Mouse (Mus musculus) lung, embryonic 14.5 days (tissue): ENCODE measurements around the gene Calr4. TPM values are rescaled to one million over a fixed set of nuclear protein-coding genes. Genes with fewer than 3 reads are reported as not detected.

Experiments
- ATAC-seq: fragments of 200-750 bp; cut with Nextera tagmentation; 2 replicates; pipeline ENCODE4 v1.8.0; 2017; ENCODE audit warnings: mild to moderate bottlenecking, moderate TSS enrichment, moderate library complexity; ENCODE audit not compliant: insufficient read depth
- DNase-seq: peaks from one replicate; pipeline ENCODE4 v3.0.0-alpha.2; 2015
- H3K27ac ChIP-seq: fragments of 300-500 bp; sonication (generic); 2 replicates; pipeline ENCODE4 v1.5.1; 2014; ENCODE audit warnings: low read depth, mild to moderate bottlenecking, moderate library complexity
- H3K27me3 ChIP-seq: fragments of 300-500 bp; sonication (generic); 2 replicates; pipeline ENCODE4 v1.6.1; 2014; ENCODE audit warnings: low read length, control low read depth; ENCODE audit not compliant: insufficient read depth
- H3K36me3 ChIP-seq: fragments of 300-500 bp; sonication (generic); 2 replicates; pipeline ENCODE4 v1.6.1; 2014; ENCODE audit warnings: control low read depth; ENCODE audit not compliant: insufficient read depth
- H3K4me1 ChIP-seq: fragments of 300-500 bp; sonication (generic); 2 replicates; pipeline ENCODE4 v1.6.1; 2014; ENCODE audit warnings: antibody characterized with exemption, control low read depth; ENCODE audit not compliant: insufficient read depth
- H3K4me2 ChIP-seq: fragments of 300-500 bp; sonication (generic); 2 replicates; pipeline ENCODE4 v1.6.1; 2014; ENCODE audit warnings: mild to moderate bottlenecking
- H3K4me3 ChIP-seq: fragments of 300-500 bp; sonication (generic); 2 replicates; pipeline ENCODE4 v1.5.1; 2014; ENCODE audit warnings: low read depth, low read length
- H3K9ac ChIP-seq: fragments of 300-500 bp; sonication (generic); 2 replicates; pipeline ENCODE4 v1.6.1; 2014
- H3K9me3 ChIP-seq: fragments of 300-500 bp; sonication (generic); 2 replicates; pipeline ENCODE4 v1.6.1; 2016; ENCODE audit warnings: low read depth, low read length, control low read depth
- CTCF ChIP-seq: IDR thresholded peaks from 2 replicates; pipeline ENCODE4 v1.5.1; 2016; ENCODE audit warnings: antibody characterized with exemption, low read depth
- WGBS: fragments of 180-500 bp; shearing (Covaris S2); extraction: QIAGEN DNeasy Blood & Tissue Kit; methylation state at CpG from one replicate; pipeline ENCODE4 v1.1.7; 2014; 5-methylcytosine and 5-hydroxymethylcytosine counted together
- polyA plus RNA-seq: library from polyadenylated mRNA; unstranded; fragments of >200 nt; fragmentation: Nextera tagmentation; extraction: Ambion mirVana; gene quantifications from 2 replicates; pipeline ENCODE4 v1.2.1, GENCODE M21; 2014

Calr4 gene
- polyA plus RNA-seq, 1 experiment from 2014 or later, result not detected

DNA sequence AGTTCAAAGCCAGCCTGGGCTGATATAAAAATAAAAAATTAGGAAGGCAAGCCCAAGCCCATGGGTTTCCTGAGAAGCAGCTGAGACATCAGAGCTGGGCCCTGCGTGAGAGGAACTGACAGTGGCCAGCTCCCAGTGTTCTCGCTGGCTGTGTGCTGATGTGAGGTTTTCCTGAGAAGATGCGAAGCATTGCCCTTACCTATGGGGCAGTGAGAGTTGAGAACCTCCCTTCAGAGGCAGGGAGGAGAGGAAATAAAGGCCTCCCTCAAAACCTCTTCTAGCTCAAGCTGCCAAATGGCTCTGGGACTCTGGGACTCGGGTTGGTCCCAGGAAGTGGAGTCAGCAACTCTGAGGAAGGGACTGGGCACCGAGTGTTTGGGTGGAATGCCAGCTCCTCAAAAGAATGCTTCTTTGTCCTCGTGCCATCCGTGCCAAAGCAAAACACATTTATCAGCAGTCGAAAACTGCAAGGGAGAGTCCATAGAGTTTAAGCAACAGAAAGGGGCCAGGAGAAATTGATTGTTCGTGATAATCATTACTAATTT lies 593 bp downstream of the Calr4 start:
- Histone ChIP-seq H3K9me3 (no peaks in the 10 kb centered on the region), H3K4me2 (no peak overlapping the region), H3K27me3 (no peaks in the 10 kb centered on the region), H3K27ac (no peak overlapping the region), H3K36me3 (no peaks in the 10 kb centered on the region), H3K9ac (no peak overlapping the region), H3K4me3 (no peak overlapping the region), H3K4me1 (no peaks in the 10 kb centered on the region)
- ATAC-seq, result no peak
- DNase-seq, result no peak
- no peak for TF ChIP-seq CTCF
- WGBS, result 59% methylated on average over 9 of the region's 9 CpGs

DNA sequence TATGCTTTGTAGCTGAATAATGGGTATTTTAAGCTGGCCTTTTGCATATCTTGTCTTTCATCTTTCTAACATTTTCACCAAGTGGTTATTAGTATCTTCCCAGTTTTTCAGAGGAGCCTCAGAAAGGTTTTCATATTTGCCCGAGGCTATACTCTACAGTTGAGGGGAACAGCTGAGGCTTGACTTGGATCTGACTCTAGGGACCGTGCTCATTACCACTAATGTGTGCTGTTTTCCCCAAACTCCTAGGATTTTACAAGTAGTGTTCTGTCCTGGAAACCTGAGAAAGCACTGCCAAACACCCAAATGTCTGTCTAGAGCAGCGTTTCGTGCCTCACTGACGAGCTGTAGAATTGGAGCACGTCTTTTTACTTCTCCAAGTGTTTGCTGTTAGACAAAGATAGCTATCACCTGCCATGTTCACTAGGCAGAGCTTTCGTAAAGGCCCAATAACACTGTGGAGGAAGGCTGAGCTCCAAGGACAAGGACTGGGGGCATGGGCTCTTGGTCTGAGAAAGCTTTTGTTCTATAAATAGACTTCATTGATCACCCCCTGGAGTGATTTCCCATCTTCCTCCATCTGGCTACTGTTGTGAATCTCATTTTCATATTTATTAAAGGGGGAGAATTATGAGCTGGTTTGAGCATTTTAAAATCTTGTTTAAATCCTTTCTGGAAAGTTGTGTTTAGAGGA lies 2.0 kb downstream of the Calr4 start:
- Histone ChIP-seq H3K9ac (no peak overlapping the region), H3K27ac (no peak overlapping the region), H3K4me1 (no peaks in the 10 kb centered on the region), H3K4me3 (no peak overlapping the region), H3K9me3 (no peaks in the 10 kb centered on the region), H3K27me3 (no peaks in the 10 kb centered on the region), H3K36me3 (no peaks in the 10 kb centered on the region), H3K4me2 (no peak overlapping the region)
- no peak for DNase-seq
- ATAC-seq, result no peak
- 67% methylated on average over 7 of the region's 7 CpGs for WGBS
- no peak for TF ChIP-seq CTCF

DNA sequence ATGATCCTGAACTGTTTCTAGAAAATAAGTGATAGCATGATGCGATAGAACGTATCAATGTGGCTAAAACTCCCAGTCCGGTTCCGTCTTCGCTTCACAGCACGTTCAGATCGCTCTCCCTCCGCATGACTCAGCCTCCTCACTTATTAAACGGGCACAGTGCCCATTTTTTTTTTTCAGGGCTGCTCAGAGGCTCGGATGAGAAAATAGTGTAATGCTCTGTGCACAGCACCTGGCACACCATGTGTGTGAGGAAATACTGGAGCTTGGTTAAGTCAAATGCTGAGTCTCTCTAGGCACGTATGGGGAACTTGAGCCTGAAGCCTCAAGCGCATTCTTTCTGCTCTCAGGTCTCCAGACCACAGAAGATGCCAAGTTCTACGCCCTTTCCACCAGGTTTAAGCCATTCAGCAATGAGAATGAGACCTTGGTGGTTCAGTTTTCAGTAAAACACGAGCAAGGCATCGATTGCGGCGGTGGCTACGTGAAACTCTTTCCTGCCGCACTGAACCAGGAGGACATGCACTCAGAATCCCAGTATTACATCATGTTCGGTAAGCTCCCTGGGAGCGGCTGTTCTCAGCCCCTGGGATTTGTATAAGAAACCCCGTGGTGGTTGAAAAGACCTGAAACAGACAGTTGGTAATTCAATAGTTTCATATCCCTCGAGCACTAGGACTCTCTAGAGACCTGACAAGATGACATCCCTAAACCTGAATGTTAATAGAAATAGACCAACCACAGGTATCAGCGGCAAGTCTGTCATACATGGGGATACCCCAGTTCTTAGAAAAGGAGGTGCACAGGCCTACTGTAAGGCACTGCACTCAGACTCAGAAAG lies 4.4 kb downstream of the Calr4 start:
- Histone ChIP-seq H3K4me2 (no peak overlapping the region), H3K9me3 (no peaks in the 10 kb centered on the region), H3K27me3 (no peaks in the 10 kb centered on the region), H3K4me1 (no peaks in the 10 kb centered on the region), H3K4me3 (no peak overlapping the region), H3K36me3 (no peaks in the 10 kb centered on the region), H3K9ac (no peak overlapping the region), H3K27ac (no peak overlapping the region)
- ATAC-seq, result no peak
- TF ChIP-seq CTCF, result no peak
- WGBS, result 79% methylated on average over 24 of the region's 24 CpGs
- DNase-seq, result peak; percentile 30

DNA sequence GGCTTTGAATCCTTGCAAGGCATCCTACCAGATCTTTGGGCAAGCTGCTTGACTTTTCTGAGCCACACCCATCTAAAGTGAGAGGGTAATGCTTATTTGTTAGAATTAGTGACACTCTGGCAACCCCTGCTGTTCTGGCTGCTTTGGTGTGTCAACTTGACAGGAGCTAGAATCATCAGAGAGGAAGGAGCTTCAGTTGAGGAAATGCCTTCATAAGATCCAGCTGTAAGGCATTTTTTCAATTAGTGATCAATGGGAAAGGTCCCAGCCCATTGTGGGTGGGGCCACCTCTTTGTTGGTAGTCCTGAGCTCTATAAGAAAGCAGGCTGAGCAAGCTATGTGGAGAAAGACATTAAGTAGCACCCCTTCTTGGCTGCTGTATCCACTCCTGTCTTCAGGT lies 6.9 kb downstream of the Calr4 start:
- DNase-seq (no peak), ATAC-seq (no peak)
- Histone ChIP-seq H3K36me3 (no peaks in the 10 kb centered on the region), H3K27me3 (no peaks in the 10 kb centered on the region), H3K4me3 (no peak overlapping the region), H3K9me3 (no peaks in the 10 kb centered on the region), H3K27ac (no peak overlapping the region), H3K4me1 (no peaks in the 10 kb centered on the region), H3K9ac (no peak overlapping the region), H3K4me2 (no peak overlapping the region)
- TF ChIP-seq CTCF, result no peak

DNA sequence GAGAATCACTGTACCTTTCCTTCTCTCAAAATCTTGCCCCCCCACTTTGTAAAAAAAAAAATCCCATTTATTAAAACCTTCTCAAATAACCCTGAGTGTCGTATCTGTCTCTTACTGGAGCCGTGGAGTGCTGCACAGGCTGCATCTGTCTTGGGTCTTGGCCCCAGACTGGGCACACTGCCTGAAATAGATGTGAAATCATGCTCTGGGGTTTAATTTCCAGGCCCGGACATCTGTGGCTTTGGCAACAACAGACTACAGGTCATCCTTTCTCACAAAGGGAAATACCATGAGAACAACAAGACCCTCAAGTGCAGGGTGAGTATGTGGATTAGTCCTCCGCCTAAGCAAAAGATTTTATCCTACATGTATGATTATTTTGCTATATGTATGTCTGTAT lies 7.6 kb downstream of the Calr4 start:
- H3K4me3 ChIP-seq, result no peak overlapping the region
- ATAC-seq, result peak; percentile 83; the same call in 1 of the 2 replicates
- TF ChIP-seq CTCF, result no peak
- H3K9ac ChIP-seq, result no peak overlapping the region
- H3K27ac ChIP-seq, result no peak overlapping the region
- no peaks in the 10 kb centered on the region for H3K4me1 ChIP-seq
- no peaks in the 10 kb centered on the region for H3K27me3 ChIP-seq
- peak; percentile 80 for DNase-seq
- no peaks in the 10 kb centered on the region for H3K9me3 ChIP-seq
- H3K4me2 ChIP-seq, result no peak overlapping the region
- no peaks in the 10 kb centered on the region for H3K36me3 ChIP-seq
- 38% methylated on average over 4 of the region's 4 CpGs for WGBS

DNA sequence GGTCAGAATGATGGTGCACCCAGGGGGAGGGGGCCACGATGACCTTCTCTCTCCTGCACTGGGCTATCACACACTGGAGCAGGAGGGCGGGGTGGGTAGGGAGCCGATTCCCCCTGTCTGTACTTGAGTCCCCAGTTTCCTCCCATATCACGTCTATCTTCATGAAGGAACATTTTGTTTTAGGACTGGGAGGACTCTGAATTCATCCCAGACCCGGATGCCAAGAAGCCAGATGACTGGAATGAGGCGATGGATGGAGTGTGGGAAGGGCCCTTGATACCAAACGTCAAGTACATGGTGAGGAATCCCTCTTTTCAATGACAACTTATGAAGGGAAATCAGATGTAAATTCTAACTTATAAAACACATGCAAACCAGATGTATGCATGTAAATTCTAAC lies 10.2 kb downstream of the Calr4 start:
- Histone ChIP-seq H3K27ac (no peak overlapping the region), H3K36me3 (no peaks in the 10 kb centered on the region), H3K4me2 (no peak overlapping the region), H3K4me3 (no peak overlapping the region), H3K9me3 (no peaks in the 10 kb centered on the region), H3K27me3 (no peaks in the 10 kb centered on the region), H3K4me1 (no peaks in the 10 kb centered on the region), H3K9ac (no peak overlapping the region)
- TF ChIP-seq CTCF, result no peak
- DNase-seq (no peak), ATAC-seq (no peak)
- WGBS, result 75% methylated on average over 7 of the region's 7 CpGs

DNA sequence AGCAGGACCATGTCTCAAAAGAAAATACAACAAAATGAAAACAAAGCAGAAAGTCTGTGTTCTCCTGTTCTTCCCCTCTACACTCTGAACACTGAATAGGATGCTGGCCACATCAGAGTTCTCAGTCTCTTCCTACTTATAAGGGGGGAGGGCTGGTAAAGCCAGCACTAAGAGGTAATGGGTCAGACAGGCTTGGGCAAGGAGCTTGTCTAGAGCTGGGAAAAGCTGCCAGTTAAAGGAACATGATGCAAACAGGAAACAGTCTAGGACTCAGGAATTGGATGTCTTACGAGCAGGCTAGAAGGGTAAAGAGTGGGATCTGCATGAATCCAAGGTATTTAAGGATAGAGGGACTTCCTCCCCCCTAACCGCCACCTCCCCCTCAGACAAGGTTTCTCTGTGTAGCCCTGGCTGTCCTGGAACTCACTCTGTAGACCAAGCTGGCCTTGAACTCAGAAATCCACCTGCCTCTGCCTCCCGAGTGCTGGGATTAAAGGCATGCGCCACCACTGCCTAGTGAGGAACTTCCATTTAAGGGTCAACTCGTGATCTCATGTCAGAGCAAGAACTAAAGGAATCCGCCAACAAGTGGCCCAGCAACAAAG lies 10.8 kb downstream of the Calr4 start:
- Histone ChIP-seq H3K27me3 (no peaks in the 10 kb centered on the region), H3K36me3 (no peaks in the 10 kb centered on the region), H3K9me3 (no peaks in the 10 kb centered on the region), H3K9ac (no peak overlapping the region), H3K27ac (no peak overlapping the region), H3K4me1 (no peaks in the 10 kb centered on the region), H3K4me3 (no peak overlapping the region), H3K4me2 (no peak overlapping the region)
- 71% methylated on average over 6 of the region's 6 CpGs for WGBS
- ATAC-seq, result no peak
- DNase-seq, result no peak
- TF ChIP-seq CTCF, result no peak
